Mouse (Mus musculus) intestine, embryonic 14.5 days (tissue): Measurements from ENCODE around the gene Nxpe3. TPM values are rescaled to one million over a fixed set of nuclear protein-coding genes. Genes with fewer than 3 reads are reported as not detected.
"Not testable (repeated sequence)": the region's sequence is repeated elsewhere in the genome, so short reads cannot be mapped to it uniquely, and the experiment has no call there.

Experiments used
- ATAC-seq: fragments of 200-750 bp; cut with Nextera tagmentation; replicated peaks from 2 replicates; pipeline ENCODE4 v1.8.0; 2017; ENCODE audit warnings: low read depth, moderate number of reproducible peaks, moderate TSS enrichment, moderate library complexity; ENCODE audit not compliant: low FRiP score, low TSS enrichment
- DNase-seq: peaks from one replicate; pipeline ENCODE4 v3.0.0-alpha.2; 2018; ENCODE audit warnings: low spot score
- H3K27ac ChIP-seq: fragments of 300-500 bp; sonication (generic); 2 replicates; pipeline ENCODE4 v1.5.1; 2014; ENCODE audit warnings: low read depth, mild to moderate bottlenecking, control low read depth
- H3K27me3 ChIP-seq: fragments of 300-500 bp; sonication (generic); replicated peaks from 2 replicates; pipeline ENCODE4 v1.6.1; 2014; ENCODE audit warnings: low read length, control low read depth; ENCODE audit not compliant: control insufficient read depth, insufficient read depth
- H3K36me3 ChIP-seq: fragments of 300-500 bp; sonication (generic); 2 replicates; pipeline ENCODE4 v1.6.1; 2014; ENCODE audit warnings: low read length, control low read depth; ENCODE audit not compliant: control insufficient read depth, insufficient read depth
- H3K4me1 ChIP-seq: fragments of 300-500 bp; sonication (generic); replicated peaks from 2 replicates; pipeline ENCODE4 v1.6.1; 2014; ENCODE audit warnings: low read length, control low read depth, mixed read lengths; ENCODE audit not compliant: control insufficient read depth, insufficient read depth
- H3K4me2 ChIP-seq: fragments of 300-500 bp; sonication (generic); 2 replicates; pipeline ENCODE4 v1.6.1; 2014; ENCODE audit warnings: low read length
- H3K4me3 ChIP-seq: fragments of 300-500 bp; sonication (generic); 2 replicates; pipeline ENCODE4 v1.5.1; 2014; ENCODE audit warnings: low read depth, low read length, control low read depth, mixed read lengths
- H3K9ac ChIP-seq: fragments of 300-500 bp; sonication (generic); 2 replicates; pipeline ENCODE4 v1.6.1; 2014; ENCODE audit warnings: mild to moderate bottlenecking, low read length
- H3K9me3 ChIP-seq: fragments of 300-500 bp; sonication (generic); 2 replicates; pipeline ENCODE4 v1.6.1; 2016; ENCODE audit warnings: low read length, control low read depth; ENCODE audit not compliant: control insufficient read depth
- WGBS: fragments of 180-500 bp; shearing (Covaris S2); extraction: QIAGEN DNeasy Blood & Tissue Kit; methylation state at CpG from one replicate; pipeline ENCODE4 v1.1.7; 2014; 5-methylcytosine and 5-hydroxymethylcytosine counted together
- polyA plus RNA-seq: library from polyadenylated mRNA; unstranded; fragments of >200 nt; fragmentation: Nextera tagmentation; extraction: Ambion mirVana; gene quantifications from 2 replicates; pipeline ENCODE4 v1.2.1, GENCODE M21; 2014

Gene Nxpe3
- polyA plus RNA-seq, 1 experiment from 2014 or later = 1.5 TPM

DNA sequence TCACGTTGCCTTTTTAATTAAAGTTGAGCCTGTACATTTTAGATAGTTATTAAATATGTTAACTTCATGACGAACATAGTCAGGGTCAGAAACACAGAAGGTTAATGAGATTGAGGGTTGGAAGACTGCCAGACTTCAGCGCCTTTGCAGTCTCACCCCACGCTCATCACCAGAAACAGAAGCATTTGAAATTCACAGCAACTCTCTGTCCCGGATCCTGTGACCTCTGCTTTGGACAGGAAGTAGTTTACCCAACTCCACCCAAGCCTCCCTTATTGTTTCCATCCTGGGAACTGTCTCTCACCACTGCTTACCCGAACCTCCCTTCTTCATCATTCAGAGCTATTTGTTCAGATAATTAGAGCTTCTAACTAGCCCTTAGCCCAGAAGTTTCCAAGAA, 19.1 kb downstream of the Nxpe3 start:
- no peak overlapping the region for H3K4me3 ChIP-seq
- H3K27ac ChIP-seq = no peak overlapping the region
- H3K4me2 ChIP-seq = no peak overlapping the region
- H3K9me3 ChIP-seq = no peaks in the 10 kb centered on the region
- no peaks in the 10 kb centered on the region for H3K36me3 ChIP-seq
- H3K27me3 ChIP-seq = no peaks in the 10 kb centered on the region
- H3K4me1 ChIP-seq = no peaks in the 10 kb centered on the region
- DNase-seq (no peak), ATAC-seq (no peak)
- H3K9ac ChIP-seq = no peak overlapping the region
- WGBS = 68% methylated on average over 6 of the region's 6 CpGs

- no peak for DNase-seq
- H3K4me3 ChIP-seq = no peak overlapping the region
- H3K4me1 ChIP-seq = no peaks in the 10 kb centered on the region
- ATAC-seq = no peak
- no peak overlapping the region for H3K27ac ChIP-seq
- no peaks in the 10 kb centered on the region for H3K9me3 ChIP-seq
- H3K27me3 ChIP-seq = no peaks in the 10 kb centered on the region
- H3K4me2 ChIP-seq = no peak overlapping the region
- no peak overlapping the region for H3K9ac ChIP-seq
- 67% methylated on average over 4 of the region's 4 CpGs for WGBS
- H3K36me3 ChIP-seq = peaks cover 7% of the 10 kb centered on the region; the same call in 1 of the 2 replicates
Observed at GRCm38 (mm10) chr16:55863832-55864231, 31.3 kb downstream of the Nxpe3 start.

DNA sequence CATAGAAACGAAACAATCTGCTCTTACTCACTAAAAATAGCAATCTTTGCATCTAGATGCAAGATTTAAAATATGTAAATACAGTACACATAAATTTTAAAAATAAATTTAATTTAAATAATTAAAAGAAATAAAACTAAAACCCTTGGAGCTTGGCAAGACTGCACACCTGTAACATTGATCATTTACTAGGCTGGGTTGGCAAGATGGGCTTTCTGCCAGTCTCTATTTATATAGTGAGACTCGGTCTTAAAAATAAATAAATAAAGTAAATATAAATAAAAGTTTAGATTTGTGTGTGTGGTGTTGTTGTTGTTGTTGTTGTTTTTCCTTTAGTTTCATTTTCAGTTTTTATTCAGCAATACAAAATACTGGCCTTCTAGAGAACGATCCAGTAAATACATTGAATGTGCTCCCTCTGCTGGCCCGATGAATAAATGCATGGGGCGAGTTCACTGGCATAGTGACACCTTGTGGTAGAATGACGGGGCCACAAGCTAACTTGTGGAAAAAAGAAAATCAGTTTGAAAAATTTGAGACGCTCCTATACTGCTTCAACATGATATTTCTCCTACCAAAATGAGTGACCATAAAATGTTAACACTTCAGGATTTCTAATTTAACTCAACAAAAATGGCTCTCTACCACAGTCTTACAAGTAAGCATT, 31.8 kb downstream of the Nxpe3 start:
- Histone ChIP-seq H3K9ac (no peak overlapping the region), H3K4me2 (no peak overlapping the region), H3K27me3 (no peaks in the 10 kb centered on the region), H3K27ac (no peak overlapping the region), H3K9me3 (no peaks in the 10 kb centered on the region), H3K36me3 (peaks cover 7% of the 10 kb centered on the region; the same call in 1 of the 2 replicates), H3K4me3 (no peak overlapping the region), H3K4me1 (no peaks in the 10 kb centered on the region)
- WGBS = 26% methylated on average over 7 of the region's 7 CpGs
- DNase-seq = peak; percentile 73
- peak; percentile 27; the same call in 1 of the 2 replicates for ATAC-seq

- Histone ChIP-seq H3K9me3 (no peaks in the 10 kb centered on the region), H3K36me3 (peaks cover 5% of the 10 kb centered on the region; the same call in 1 of the 2 replicates), H3K27me3 (no peaks in the 10 kb centered on the region), H3K27ac (no peak overlapping the region), H3K4me3 (no peak overlapping the region), H3K4me2 (no peak overlapping the region), H3K4me1 (no peaks in the 10 kb centered on the region), H3K9ac (no peak overlapping the region)
- ATAC-seq (no peak), DNase-seq (no peak)
- 84% methylated on average over 3 of the region's 3 CpGs for WGBS
Observed at GRCm38 (mm10) chr16:55861104-55861503, 34.0 kb downstream of the Nxpe3 start.

DNA sequence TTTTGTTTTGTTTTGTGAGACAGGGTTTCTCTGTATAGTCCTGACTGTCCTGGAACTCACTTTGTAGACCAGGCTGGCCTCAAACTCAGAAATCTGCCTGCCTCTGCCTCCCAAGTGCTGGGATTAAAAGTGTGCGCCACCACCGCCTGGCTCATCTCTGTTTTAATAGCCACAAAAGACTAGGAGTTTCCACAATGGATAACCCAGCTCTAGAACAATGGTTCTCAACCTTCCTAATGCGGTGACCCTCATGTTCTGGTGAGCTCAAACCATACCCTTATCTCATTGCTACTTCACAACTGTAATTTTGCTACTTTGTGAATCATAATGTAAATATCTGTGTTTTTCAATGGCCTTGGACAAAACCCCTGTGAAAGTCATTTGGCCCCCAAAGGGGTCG, 35.7 kb downstream of the Nxpe3 start:
- not testable (repeated sequence) for H3K4me1 ChIP-seq, H3K27me3 ChIP-seq, H3K36me3 ChIP-seq, H3K9ac ChIP-seq, H3K4me3 ChIP-seq, H3K4me2 ChIP-seq, H3K27ac ChIP-seq, ATAC-seq, H3K9me3 ChIP-seq, DNase-seq
- WGBS = 92% methylated on average over 4 of the region's 4 CpGs

DNA sequence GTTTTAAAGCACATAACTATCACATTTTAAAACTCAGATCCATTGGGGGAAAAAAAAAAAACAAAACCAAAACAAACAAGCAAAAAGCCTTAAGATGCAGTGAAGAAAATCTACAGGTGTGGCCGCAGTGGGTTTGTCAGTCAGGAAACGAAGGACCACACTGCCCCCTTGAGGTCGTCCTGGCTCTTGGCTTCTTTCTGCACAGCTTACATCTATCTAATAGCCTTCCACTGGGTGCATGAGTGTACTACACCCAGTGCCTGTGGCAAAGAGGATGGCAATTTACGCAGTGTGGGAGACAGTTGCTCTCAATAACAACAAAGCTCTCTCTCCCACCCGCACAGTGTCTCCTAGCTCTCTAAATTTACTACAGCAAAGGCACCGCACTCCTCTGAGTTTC, 36.6 kb downstream of the Nxpe3 start:
- no peaks in the 10 kb centered on the region for H3K4me1 ChIP-seq
- WGBS = 62% methylated on average over 6 of the region's 6 CpGs
- no peak overlapping the region for H3K4me2 ChIP-seq
- no peak overlapping the region for H3K9ac ChIP-seq
- H3K27ac ChIP-seq = no peak overlapping the region
- H3K4me3 ChIP-seq = no peak overlapping the region
- H3K27me3 ChIP-seq = no peaks in the 10 kb centered on the region
- H3K9me3 ChIP-seq = no peaks in the 10 kb centered on the region
- H3K36me3 ChIP-seq = 0 out of 2 replicates have a peak, but pooled peaks cover 2% of the 10 kb centered on the region
- DNase-seq = peak; percentile 69
- ATAC-seq = no peak

DNA sequence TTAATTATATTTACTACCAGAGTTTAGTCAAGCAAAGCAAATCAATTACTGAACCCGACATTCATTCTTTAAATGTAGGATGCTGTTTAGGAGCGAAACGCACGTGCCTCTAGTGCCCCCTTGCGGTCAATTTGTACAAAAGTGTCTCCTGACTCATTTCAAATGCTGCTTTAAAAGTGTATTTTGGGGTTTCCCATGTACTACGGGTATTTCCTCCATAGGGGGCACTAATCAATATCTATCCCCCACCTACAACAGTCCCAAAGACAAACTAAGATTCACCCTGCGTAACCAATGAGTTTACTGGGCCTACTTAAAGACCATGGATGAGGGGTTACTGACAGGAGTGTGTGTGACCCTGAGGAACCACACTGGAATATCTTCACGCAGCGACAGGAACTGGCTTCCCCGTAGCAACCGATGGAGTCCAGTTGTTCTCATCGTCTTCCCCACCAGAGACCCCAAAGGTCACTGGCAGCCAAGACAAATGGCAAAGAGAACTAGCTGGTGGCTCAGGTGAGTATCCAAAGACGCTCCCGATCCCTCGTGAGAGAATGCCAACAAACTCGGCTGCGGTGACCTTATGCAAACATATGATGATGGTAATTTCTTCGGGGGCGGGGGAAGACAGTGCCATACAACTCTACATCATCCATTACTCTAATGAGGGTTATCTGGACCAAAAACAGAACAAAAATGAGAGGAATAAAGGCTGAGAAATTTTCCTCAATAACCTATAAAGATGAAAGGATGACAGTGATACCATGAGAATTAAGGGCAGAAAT, 42.0 kb downstream of the Nxpe3 start:
- Histone ChIP-seq H3K9ac (no peak overlapping the region), H3K27me3 (no peaks in the 10 kb centered on the region), H3K4me3 (no peak overlapping the region), H3K36me3 (no peaks in the 10 kb centered on the region), H3K4me1 (no peaks in the 10 kb centered on the region), H3K27ac (no peak overlapping the region), H3K4me2 (no peak overlapping the region), H3K9me3 (no peaks in the 10 kb centered on the region)
- ATAC-seq (peak; percentile 75), DNase-seq (peak; percentile 81)
- 52% methylated on average over 19 of the region's 19 CpGs for WGBS

GRCm38 (mm10) chr16:55852515-55852914, 42.6 kb downstream of the Nxpe3 start:
- H3K9me3 ChIP-seq = no peaks in the 10 kb centered on the region
- H3K27me3 ChIP-seq = no peaks in the 10 kb centered on the region
- H3K36me3 ChIP-seq = no peaks in the 10 kb centered on the region
- H3K4me3 ChIP-seq = no peak overlapping the region
- 49% methylated on average over 4 of the region's 4 CpGs for WGBS
- H3K4me1 ChIP-seq = no peaks in the 10 kb centered on the region
- H3K27ac ChIP-seq = no peak overlapping the region
- H3K9ac ChIP-seq = no peak overlapping the region
- no peak for ATAC-seq
- no peak for DNase-seq
- H3K4me2 ChIP-seq = no peak overlapping the region
